Mouse (Mus musculus): ENCODE results near the gene Cts3.
"Not testable (repeated sequence)": the region's sequence is repeated elsewhere in the genome, so short reads cannot be mapped to it uniquely, and the experiment has no call there.

Cts3 gene

DNA sequence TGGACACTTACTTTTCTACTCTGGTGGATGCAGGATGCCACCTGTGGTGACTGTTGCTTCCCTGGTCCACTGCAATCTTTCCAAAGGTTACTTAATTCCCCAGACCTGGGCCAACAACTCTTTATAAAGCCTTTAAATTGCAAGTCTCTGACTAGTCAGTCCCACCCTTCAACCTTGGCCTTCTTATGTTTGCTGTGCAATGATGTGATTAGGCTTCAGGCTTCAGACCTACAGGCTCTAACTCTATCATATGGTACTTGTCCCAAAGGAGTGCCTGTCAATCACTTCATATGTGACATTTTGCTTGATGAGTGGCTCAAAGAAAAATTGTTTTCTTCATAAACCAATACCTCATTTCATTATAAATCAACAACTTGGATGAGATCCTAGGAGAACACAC lies at the start of gene Cts3:
Gene Cts3 (minus strand): TSS at position 101 of the 400 bp plus-strand sequence.
- DNase-seq: no peak

DNA sequence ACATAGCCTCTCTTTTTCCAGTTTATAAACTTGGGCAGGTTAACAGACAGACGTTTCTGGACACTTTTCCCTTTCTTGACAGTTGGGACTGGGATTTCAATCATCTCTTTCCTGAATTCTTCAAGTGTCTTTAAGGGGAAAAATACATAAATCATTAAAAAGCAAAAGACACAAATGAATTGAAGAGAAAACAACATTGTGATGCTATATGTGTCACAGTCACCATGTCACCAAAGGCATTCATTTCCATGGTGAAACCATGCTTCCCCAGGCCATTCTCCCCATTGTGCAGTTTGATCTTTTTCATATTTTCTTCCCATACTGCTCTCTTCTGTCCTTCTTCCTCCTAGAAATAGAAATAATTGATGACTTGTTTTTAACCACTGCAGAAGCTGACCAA lies 1.9 kb downstream of the Cts3 start, which contains the start of gene Gm49352:
Gene Gm49352 (minus strand): TSS at position 101 of the 400 bp plus-strand sequence.
- not testable (repeated sequence) for DNase-seq

- no peak for DNase-seq
These were observed 28.3 kb downstream of the Cts3 start, which contains the start of gene Ctsm for GRCm38 (mm10) chr13:61541631-61542030. Ctsm (minus strand) TSS chr13:61541839.

Data from lung, postnatal 14 days (tissue).